Mouse (Mus musculus): ENCODE results near the gene Dock4.

Gene Dock4

GRCm38 (mm10) chr12:40445648-40446449, at the start of gene Dock4, which contains the start of gene Zfp277:
TSS of gene Dock4 (plus strand) at chr12:40445952.
TSS of gene Zfp277 (minus strand) at chr12:40445902.
- peak; percentile 99 for DNase-seq (ENCODE audit: low spot score in 2 of 2)

- no peak for DNase-seq (ENCODE audit: low spot score in 2 of 2)
Measured at GRCm38 (mm10) chr12:40398916-40399315, 46.8 kb upstream of the Dock4 start.

DNA sequence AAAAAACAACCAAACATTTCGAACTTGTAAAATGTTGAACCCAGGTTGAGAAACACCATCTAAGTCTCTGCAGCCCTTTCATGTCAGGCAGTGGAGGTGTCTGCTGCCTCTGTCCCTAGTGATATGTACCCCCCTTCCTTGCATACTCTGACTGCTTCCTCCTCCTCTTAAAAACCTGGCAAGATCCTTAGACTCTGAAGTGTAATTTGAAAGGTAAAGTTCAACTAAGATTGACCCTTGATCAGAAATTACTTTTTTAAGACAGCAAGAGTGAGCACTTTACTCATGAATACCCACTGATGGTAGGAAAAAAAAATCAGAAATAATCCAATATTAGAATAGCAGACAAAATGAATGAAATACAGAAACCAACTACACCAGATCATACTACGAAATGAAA, 46.4 kb upstream of the Dock4 start:
- no peak for DNase-seq (ENCODE audit: low spot score in 2 of 2)

- DNase-seq (ENCODE audit: low spot score in 2 of 2): no peak
Measured at GRCm38 (mm10) chr12:40399812-40400211, 45.9 kb upstream of the Dock4 start.

- DNase-seq (ENCODE audit: low spot score in 2 of 2): peak in 1 of 2 experiments; percentile 59
Measured at GRCm38 (mm10) chr12:40414682-40415311, 31.0 kb upstream of the Dock4 start.

GRCm38 (mm10) chr12:40415312-40415925, 30.3 kb upstream of the Dock4 start:
- DNase-seq (ENCODE audit: low spot score in 2 of 2): no peak

- DNase-seq (ENCODE audit: low spot score in 2 of 2): no peak
Measured at GRCm38 (mm10) chr12:40417257-40417656, 28.5 kb upstream of the Dock4 start.

- no peak for DNase-seq (ENCODE audit: low spot score in 2 of 2)
Measured at GRCm38 (mm10) chr12:40424991-40425390, 20.8 kb upstream of the Dock4 start.

GRCm38 (mm10) chr12:40427606-40428005, 18.1 kb upstream of the Dock4 start:
- no peak for DNase-seq (ENCODE audit: low spot score in 2 of 2)

GRCm38 (mm10) chr12:40429976-40430375, 15.8 kb upstream of the Dock4 start:
- DNase-seq (ENCODE audit: low spot score in 2 of 2): no peak

GRCm38 (mm10) chr12:40431075-40431474, 14.7 kb upstream of the Dock4 start:
- no peak for DNase-seq (ENCODE audit: low spot score in 2 of 2)

DNA sequence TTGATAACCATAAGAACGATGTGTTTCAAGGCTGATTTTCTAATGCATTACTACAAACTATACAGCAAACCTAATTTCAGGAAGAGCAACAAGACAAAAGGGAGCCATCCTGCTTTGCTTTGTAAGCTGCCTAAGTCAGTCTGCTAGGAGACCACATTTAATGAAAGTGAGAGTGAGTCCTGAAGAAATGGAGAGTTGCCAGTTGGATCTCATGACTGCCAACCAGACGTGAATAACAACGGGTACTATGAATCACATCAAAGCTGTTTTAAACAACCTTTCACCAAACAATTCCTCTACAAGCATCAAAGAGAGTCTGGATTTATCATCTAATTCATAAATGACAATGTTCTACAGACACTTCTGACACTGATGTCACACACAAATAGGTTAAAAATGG, 11.7 kb upstream of the Dock4 start:
- DNase-seq (ENCODE audit: low spot score in 2 of 2): no peak

DNA sequence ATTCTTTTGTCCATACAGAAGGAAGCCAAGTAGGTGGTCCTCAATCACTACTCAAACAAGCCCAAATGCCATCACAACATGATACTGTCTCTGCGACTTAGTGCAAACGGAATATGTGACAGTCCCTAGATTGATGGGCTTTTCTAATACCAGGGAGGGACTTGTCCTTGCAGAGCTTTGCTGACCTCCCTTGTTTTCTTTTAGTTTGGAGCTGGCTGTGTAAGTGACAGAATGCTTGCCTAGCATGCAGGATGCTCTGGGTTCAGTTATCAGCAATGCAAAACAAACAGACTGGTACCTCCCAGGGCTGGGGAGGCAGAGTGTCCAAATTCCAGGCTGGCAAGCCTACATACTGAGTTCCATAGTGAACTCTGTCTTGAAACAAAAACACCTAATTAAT, 7.7 kb upstream of the Dock4 start:
- DNase-seq (ENCODE audit: low spot score in 2 of 2): no peak

GRCm38 (mm10) chr12:40445206-40445605, 546 bp upstream of the Dock4 start:
- no peak for DNase-seq (ENCODE audit: low spot score in 2 of 2)

DNA sequence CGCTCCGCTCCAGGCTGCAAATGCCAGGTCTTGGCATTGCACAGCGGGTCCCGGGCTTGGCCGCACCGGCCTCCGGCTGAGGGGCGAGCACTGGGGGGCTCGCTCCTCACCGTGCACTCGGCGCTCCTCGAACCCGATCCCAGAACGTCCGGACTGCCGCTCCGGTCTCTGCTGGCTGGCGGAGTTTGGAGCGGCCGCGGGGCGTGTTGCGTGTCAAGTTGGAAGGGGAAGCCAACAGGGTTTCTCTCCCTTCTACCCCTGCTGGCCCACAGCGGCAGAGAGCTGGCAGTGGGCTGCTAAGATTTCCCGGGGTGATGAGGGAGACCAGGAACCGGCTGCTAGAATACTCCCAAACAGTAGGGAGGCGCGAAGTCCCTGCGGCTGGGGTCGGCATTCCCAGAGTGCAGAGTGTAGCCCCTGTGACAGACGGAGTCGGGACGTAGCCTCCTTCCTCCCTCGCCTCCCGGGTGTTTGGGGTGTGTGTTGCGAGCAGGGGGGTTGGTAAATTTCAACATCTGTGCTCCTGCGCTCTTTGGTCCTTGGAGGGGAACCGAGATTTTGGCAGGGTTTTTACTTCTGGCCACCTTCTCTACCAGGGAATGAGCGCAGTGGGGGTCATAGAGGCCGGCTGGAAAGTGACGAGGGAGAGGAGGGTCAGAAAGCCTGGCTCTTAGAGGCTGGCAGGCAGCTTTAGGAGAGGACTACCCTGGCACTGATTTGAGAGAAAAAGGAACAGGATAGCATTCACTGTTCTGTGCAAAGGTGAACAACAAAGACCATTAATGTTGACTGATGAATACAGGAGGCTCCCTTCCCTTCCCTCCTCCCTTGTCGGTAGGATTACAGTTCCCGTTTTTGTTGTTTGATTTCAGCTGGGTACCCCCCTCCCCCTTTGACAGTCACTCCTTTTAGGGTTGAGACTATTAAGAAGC, 964 bp downstream of the Dock4 start:
- DNase-seq (ENCODE audit: low spot score in 2 of 2): peak; percentile 36 to 41

DNA sequence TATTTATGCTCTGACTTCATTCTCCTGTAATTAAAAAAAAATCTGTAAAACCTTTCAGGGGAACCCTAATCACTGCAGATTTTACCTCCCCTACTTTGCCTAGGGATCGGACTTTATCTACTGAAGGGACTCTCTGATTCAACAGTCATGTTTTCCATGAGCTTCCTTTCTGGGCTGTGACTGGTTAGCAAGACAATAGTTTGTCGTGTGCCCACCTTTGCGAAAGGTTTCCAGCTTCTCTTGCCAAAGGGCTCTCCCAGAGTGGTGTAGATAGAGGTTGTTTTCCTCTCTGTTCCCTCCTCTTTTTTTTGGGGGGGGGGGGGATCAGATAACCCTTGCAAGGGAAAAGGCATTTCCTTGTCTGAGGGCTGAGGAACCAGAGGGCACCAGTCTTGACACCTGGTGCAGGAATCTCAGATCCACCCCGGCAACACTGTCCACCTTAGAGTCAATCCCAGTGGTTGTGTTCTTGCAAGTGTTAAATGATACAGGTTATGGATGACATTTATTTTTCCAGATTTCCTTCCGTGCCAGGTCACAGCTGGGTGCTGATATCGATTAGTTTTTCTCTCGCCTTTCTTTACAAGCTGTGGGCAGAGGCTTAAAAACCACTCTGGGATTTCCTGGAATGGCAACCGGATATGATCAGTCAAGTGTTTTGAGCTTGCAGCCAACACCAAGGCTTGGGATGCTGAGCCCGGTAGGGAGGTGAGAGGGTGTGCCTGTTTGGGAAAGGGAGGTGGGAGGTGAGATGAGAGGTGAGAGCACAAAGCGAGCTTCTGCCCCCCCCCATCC, 2.0 kb downstream of the Dock4 start:
- no peak for DNase-seq (ENCODE audit: low spot score in 2 of 2)

GRCm38 (mm10) chr12:40449119-40449795, 3.5 kb downstream of the Dock4 start:
- DNase-seq (ENCODE audit: low spot score in 2 of 2): no peak

DNA sequence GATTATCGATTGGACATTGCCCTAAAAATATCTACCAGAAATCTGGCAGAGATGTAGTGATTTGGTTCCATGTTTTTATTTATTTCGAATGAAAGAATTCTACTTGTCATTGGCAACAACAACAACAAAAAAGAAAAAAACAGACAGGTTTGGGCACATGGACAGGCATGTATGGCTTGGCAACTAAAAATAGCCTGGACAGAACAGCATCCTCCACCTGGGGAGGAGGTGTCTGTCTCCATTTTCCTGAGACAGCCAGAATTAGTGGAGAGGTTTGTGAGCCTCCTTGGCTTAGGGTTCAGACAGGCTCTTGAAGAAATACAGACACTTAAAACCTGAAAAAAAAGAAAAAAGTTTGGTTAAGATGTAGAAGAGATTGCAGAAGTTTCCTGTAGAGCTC, 10.8 kb downstream of the Dock4 start:
- DNase-seq (ENCODE audit: low spot score in 2 of 2): no peak

- DNase-seq (ENCODE audit: low spot score in 2 of 2): no peak
Measured at GRCm38 (mm10) chr12:40458977-40459376, 13.2 kb downstream of the Dock4 start.

DNA sequence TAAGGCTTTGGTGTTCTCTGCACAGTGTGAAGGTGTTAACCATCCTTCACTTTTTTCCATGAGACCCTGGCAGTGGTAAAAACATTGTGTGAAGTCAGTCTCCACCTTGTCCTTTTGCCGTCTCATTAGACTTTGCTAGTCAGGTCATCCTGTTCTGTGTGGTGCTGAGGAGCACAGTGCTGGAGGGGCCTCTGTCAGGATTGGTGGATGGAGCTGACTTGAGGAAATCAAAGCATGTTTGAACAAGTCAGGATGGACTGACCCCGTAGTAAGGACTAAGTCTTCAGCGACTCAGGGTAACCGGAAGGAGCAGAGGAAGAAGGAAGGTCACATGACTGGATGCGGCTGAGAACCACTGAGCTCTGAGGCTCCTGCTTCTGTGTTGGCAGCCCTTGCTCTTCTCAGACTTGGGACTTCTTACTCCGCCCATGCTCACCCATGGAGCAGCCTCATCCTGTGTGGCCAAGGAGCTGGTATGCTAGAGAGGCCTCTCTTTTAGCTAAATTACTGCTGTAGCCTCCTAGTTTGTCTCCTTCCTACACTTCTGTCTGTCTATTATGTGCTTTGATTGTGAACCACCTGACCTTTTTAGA, 14.0 kb downstream of the Dock4 start:
- no peak for DNase-seq (ENCODE audit: low spot score in 2 of 2)

Data from frontal cortex, postnatal 36 days (tissue).